Mouse (Mus musculus) kidney, embryonic 14.5 days (tissue): Measurements from ENCODE around the gene Ube4b. TPM values are rescaled to one million over a fixed set of nuclear protein-coding genes. Genes with fewer than 3 reads are reported as not detected.

Experiments used
- ATAC-seq: fragments of 200-750 bp; cut with Nextera tagmentation; 2 replicates; pipeline ENCODE4 v1.8.0; 2017; ENCODE audit warnings: moderate number of reproducible peaks, mild to moderate bottlenecking, moderate TSS enrichment, moderate library complexity; ENCODE audit not compliant: low FRiP score, low TSS enrichment
- H3K27ac ChIP-seq: fragments of 300-500 bp; sonication (generic); 2 replicates; pipeline ENCODE4 v1.5.1; 2014; ENCODE audit warnings: low read depth, mild to moderate bottlenecking, low read length, moderate library complexity, mixed read lengths
- H3K27me3 ChIP-seq: fragments of 300-500 bp; sonication (generic); 2 replicates; pipeline ENCODE4 v1.6.1; 2014; ENCODE audit warnings: mild to moderate bottlenecking, low read length; ENCODE audit not compliant: control insufficient read depth, insufficient read depth
- H3K36me3 ChIP-seq: fragments of 300-500 bp; sonication (generic); 2 replicates; pipeline ENCODE4 v1.6.1; 2014; ENCODE audit warnings: low read length, mixed read lengths; ENCODE audit not compliant: control insufficient read depth, insufficient read depth
- H3K4me1 ChIP-seq: fragments of 300-500 bp; sonication (generic); 2 replicates; pipeline ENCODE4 v1.6.1; 2014; ENCODE audit warnings: low read length, mixed read lengths; ENCODE audit not compliant: control insufficient read depth, insufficient read depth
- H3K4me2 ChIP-seq: fragments of 300-500 bp; sonication (generic); replicated peaks from 2 replicates; pipeline ENCODE4 v1.6.1; 2014; ENCODE audit warnings: low read depth, mild to moderate bottlenecking, low read length
- H3K4me3 ChIP-seq: fragments of 300-500 bp; sonication (generic); 2 replicates; pipeline ENCODE4 v1.5.1; 2014; ENCODE audit warnings: mild to moderate bottlenecking, low read length
- H3K9ac ChIP-seq: fragments of 300-500 bp; sonication (generic); 2 replicates; pipeline ENCODE4 v1.6.1; 2014; ENCODE audit warnings: low read depth, mild to moderate bottlenecking, low read length, moderate library complexity
- H3K9me3 ChIP-seq: fragments of 300-500 bp; sonication (generic); 2 replicates; pipeline ENCODE4 v1.6.1; 2016; ENCODE audit warnings: low read length; ENCODE audit not compliant: control insufficient read depth
- WGBS: fragments of 180-500 bp; shearing (Covaris S2); extraction: QIAGEN DNeasy Blood & Tissue Kit; methylation state at CpG from one replicate; pipeline ENCODE4 v1.1.7; 2014; 5-methylcytosine and 5-hydroxymethylcytosine counted together
- polyA plus RNA-seq: library from polyadenylated mRNA; unstranded; fragments of >200 nt; fragmentation: Nextera tagmentation; extraction: Ambion mirVana; gene quantifications from 2 replicates; pipeline ENCODE4 v1.2.1, GENCODE M21; 2014

Ube4b gene
- polyA plus RNA-seq, 1 experiment from 2014 or later = 44.9 TPM

GRCm38 (mm10) chr4:149345873-149346272, 80.7 kb downstream of the Ube4b start:
- H3K27me3 ChIP-seq = no peaks in the 10 kb centered on the region
- no peak overlapping the region for H3K9ac ChIP-seq
- H3K4me1 ChIP-seq = no peaks in the 10 kb centered on the region
- H3K4me3 ChIP-seq = no peak overlapping the region
- no peaks in the 10 kb centered on the region for H3K9me3 ChIP-seq
- ATAC-seq = no peak
- no peak overlapping the region for H3K4me2 ChIP-seq
- no peak overlapping the region for H3K27ac ChIP-seq
- WGBS = 43% methylated on average over 5 of the region's 5 CpGs
- H3K36me3 ChIP-seq = peaks cover 87% of the 10 kb centered on the region

GRCm38 (mm10) chr4:149344311-149344710, 82.2 kb downstream of the Ube4b start:
- H3K27ac ChIP-seq = no peak overlapping the region
- H3K9me3 ChIP-seq = no peaks in the 10 kb centered on the region
- 87% methylated on average over 8 of the region's 8 CpGs for whole genome bisulfite sequencing
- no peak overlapping the region for H3K9ac ChIP-seq
- no peak overlapping the region for H3K4me2 ChIP-seq
- ATAC-seq = no peak
- peaks cover 82% of the 10 kb centered on the region for H3K36me3 ChIP-seq
- no peak overlapping the region for H3K4me3 ChIP-seq
- H3K27me3 ChIP-seq = no peaks in the 10 kb centered on the region
- no peaks in the 10 kb centered on the region for H3K4me1 ChIP-seq

GRCm38 (mm10) chr4:149340680-149341079, 85.9 kb downstream of the Ube4b start:
- Histone ChIP-seq H3K4me1 (no peaks in the 10 kb centered on the region), H3K9me3 (no peaks in the 10 kb centered on the region), H3K27ac (no peak overlapping the region), H3K4me2 (no peak overlapping the region), H3K36me3 (peaks cover 85% of the 10 kb centered on the region), H3K27me3 (no peaks in the 10 kb centered on the region), H3K4me3 (no peak overlapping the region), H3K9ac (no peak overlapping the region)
- WGBS = 71% methylated on average over 2 of the region's 2 CpGs
- ATAC-seq = no peak

- no peak overlapping the region for H3K9ac ChIP-seq
- no peaks in the 10 kb centered on the region for H3K4me1 ChIP-seq
- no peak for ATAC-seq
- H3K27ac ChIP-seq = no peak overlapping the region
- no peak overlapping the region for H3K4me3 ChIP-seq
- H3K9me3 ChIP-seq = no peaks in the 10 kb centered on the region
- H3K36me3 ChIP-seq = peaks cover 87% of the 10 kb centered on the region
- no peaks in the 10 kb centered on the region for H3K27me3 ChIP-seq
- H3K4me2 ChIP-seq = no peak overlapping the region
- WGBS = 57% methylated on average over 5 of the region's 5 CpGs
These were observed 86.9 kb downstream of the Ube4b start for GRCm38 (mm10) chr4:149339426-149340214.

- Histone ChIP-seq H3K4me1 (no peaks in the 10 kb centered on the region), H3K9ac (no peak overlapping the region), H3K4me2 (no peak overlapping the region), H3K27ac (no peak overlapping the region), H3K36me3 (peaks cover 88% of the 10 kb centered on the region), H3K9me3 (no peaks in the 10 kb centered on the region), H3K27me3 (no peaks in the 10 kb centered on the region), H3K4me3 (no peak overlapping the region)
- 84% methylated on average over 2 of the region's 2 CpGs for WGBS
- ATAC-seq = no peak
These were observed 88.4 kb downstream of the Ube4b start for GRCm38 (mm10) chr4:149338137-149338536.

- H3K9me3 ChIP-seq = no peaks in the 10 kb centered on the region
- no peak overlapping the region for H3K27ac ChIP-seq
- H3K36me3 ChIP-seq = peaks cover 88% of the 10 kb centered on the region
- no peaks in the 10 kb centered on the region for H3K4me1 ChIP-seq
- H3K9ac ChIP-seq = no peak overlapping the region
- H3K4me2 ChIP-seq = no peak overlapping the region
- WGBS = 87% methylated on average over 9 of the region's 9 CpGs
- H3K27me3 ChIP-seq = no peaks in the 10 kb centered on the region
- H3K4me3 ChIP-seq = no peak overlapping the region
- no peak for ATAC-seq
These were observed 89.2 kb downstream of the Ube4b start for GRCm38 (mm10) chr4:149337353-149337752.

- Histone ChIP-seq H3K4me3 (no peak overlapping the region), H3K9ac (no peak overlapping the region), H3K36me3 (peaks cover 85% of the 10 kb centered on the region), H3K4me1 (no peaks in the 10 kb centered on the region), H3K27me3 (no peaks in the 10 kb centered on the region), H3K4me2 (no peak overlapping the region), H3K9me3 (no peaks in the 10 kb centered on the region), H3K27ac (no peak overlapping the region)
- no peak for ATAC-seq
- WGBS = 92% methylated on average over 7 of the region's 7 CpGs
These were observed 90.2 kb downstream of the Ube4b start for GRCm38 (mm10) chr4:149336302-149336701.

GRCm38 (mm10) chr4:149334881-149335280, 91.7 kb downstream of the Ube4b start:
- Histone ChIP-seq H3K27me3 (no peaks in the 10 kb centered on the region), H3K9ac (no peak overlapping the region; the same call in 1 of the 2 replicates), H3K27ac (no peak overlapping the region), H3K36me3 (peaks cover 90% of the 10 kb centered on the region), H3K4me2 (no peak overlapping the region), H3K4me3 (no peak overlapping the region), H3K4me1 (no peaks in the 10 kb centered on the region), H3K9me3 (no peaks in the 10 kb centered on the region)
- 94% methylated on average over 11 of the region's 11 CpGs for WGBS
- no peak for ATAC-seq

GRCm38 (mm10) chr4:149332726-149333125, 93.8 kb downstream of the Ube4b start:
- WGBS = 90% methylated on average over 7 of the region's 7 CpGs
- H3K27me3 ChIP-seq = no peaks in the 10 kb centered on the region
- no peak overlapping the region for H3K4me3 ChIP-seq
- no peaks in the 10 kb centered on the region for H3K4me1 ChIP-seq
- no peak overlapping the region for H3K27ac ChIP-seq
- no peak for ATAC-seq
- H3K4me2 ChIP-seq = no peak overlapping the region
- H3K36me3 ChIP-seq = peaks cover 94% of the 10 kb centered on the region
- no peaks in the 10 kb centered on the region for H3K9me3 ChIP-seq
- no peak overlapping the region for H3K9ac ChIP-seq
